Mouse (Mus musculus): Measurements from ENCODE around the gene Tef.
A peak's percentile ranks its signal among the peaks of the same experiment; 100 is the strongest.

The Tef gene

GRCm38 (mm10) chr15:81800391-81800790, 1.8 kb upstream of the Tef start:
- no peak for DNase-seq

- DNase-seq, result peak; percentile 84
Measured at GRCm38 (mm10) chr15:81802941-81803351, 725 bp downstream of the Tef start.

GRCm38 (mm10) chr15:81803425-81803951, 1.3 kb downstream of the Tef start:
- DNase-seq, result no peak

DNA sequence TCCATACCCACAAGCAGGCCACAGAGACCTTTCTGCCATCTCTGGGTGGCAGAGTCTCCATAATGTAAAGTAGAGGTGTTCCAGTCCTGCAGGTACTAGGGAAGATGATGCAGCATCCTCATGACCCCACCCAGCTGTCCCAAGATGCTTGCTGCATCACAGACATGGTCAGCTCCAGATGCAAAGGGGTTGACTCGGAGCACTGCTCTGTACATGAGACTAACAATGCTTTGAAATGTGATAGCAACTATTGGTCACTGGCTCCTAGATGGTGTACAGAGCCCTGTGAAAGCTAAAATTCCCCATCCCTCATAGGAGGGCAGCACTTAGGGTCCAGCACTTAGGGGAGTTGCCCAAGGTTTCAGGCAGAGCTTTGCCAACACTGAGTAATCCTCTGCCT, 2.0 kb downstream of the Tef start:
- no peak for DNase-seq

DNA sequence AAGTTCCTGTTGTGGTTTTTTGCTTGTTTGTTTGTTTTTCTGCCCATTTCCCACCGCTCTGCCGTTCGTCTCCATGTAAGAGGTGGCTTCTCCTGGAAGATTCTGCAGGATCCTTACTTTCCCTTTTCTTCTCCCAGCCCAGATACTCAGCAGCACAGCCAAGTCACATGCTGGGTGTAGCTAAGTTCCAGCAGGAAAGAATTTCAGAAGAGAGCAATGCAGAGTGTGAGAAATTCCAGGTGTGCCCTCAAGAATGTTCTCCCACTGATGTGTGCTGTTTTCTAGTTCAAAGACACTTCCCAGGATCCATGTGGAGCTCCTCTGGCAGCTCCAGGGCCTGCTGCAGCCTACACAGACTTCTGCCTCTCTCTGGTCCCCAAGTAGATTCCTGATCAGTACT, 2.7 kb downstream of the Tef start:
- DNase-seq, result no peak

DNA sequence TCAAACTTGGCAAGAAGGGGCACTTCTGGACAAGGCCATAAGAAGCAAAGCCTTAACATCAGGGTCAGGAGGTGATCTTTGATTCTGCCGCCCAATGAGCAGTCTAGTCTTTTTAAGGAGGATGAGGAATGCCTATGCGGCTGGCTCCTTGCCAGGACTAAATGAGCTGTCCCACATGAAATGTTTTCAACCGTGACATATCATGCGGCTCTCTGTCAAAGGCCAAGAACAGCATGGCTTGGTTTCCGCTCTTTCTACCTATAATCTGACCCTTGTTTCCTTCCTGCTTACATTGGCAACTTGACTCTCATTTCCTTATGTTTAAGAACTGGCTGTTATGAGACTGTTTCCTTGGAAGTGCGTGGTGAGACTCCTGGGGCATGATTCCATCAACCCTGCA, 3.4 kb downstream of the Tef start:
- DNase-seq, result peak in 1 of 2 experiments; percentile 44

- no peak for DNase-seq
Measured at GRCm38 (mm10) chr15:81806621-81807404, 4.6 kb downstream of the Tef start.

- DNase-seq, result no peak
Measured at GRCm38 (mm10) chr15:81808799-81809198, 6.6 kb downstream of the Tef start.

- no peak for DNase-seq
Measured at GRCm38 (mm10) chr15:81809550-81809949, 7.3 kb downstream of the Tef start.

- DNase-seq, result peak; percentile 81 to 85
Measured at GRCm38 (mm10) chr15:81810150-81810549, 7.9 kb downstream of the Tef start.

DNA sequence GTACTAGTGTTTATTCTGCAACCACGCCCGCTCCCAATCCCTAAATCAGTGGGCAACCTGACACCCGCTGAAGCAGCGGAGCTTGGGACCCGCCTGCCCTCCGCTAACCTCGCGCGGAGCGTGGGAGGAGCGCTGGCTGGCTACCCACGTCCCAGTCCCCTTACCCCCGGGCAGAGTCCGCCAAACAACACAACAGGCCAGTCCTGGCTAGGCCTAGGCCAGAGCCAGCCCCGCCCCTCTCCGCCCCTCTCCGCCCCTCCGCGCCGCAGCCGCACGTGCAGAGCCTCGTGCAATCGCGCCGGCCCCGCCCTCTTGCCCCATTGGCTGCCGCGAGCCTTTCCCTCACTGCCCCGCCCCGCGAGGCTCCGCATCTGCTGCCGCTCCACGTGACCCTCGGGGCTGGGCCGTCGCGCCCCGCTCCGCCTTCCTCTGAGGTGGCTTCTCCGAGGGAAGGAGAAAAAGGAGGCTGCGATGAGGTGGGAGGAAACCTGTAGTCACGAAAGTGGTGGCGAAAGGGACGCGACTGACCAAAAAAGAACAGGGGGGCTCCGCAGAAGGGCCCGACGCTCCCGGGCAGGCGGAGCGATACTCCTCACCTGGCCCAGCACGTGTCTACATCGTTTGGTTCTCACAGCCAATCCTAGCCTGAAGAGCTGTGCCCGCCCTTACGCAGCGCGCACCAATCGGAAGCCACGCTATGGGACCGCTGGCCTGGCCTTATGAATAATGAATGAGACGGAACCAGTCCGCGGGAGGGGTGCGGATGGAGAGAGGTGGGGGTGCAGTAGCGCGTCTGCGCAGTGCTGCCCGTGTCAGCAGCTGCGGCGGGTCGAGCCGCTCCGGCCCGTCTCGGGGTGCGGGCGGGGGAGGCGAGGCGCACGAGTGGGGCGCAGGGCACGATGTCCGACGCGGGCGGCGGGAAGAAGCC, 8.7 kb downstream of the Tef start:
- peak; percentile 96 to 99 for DNase-seq

- DNase-seq, result no peak
Measured at GRCm38 (mm10) chr15:81811599-81811996, 9.4 kb downstream of the Tef start.

DNA sequence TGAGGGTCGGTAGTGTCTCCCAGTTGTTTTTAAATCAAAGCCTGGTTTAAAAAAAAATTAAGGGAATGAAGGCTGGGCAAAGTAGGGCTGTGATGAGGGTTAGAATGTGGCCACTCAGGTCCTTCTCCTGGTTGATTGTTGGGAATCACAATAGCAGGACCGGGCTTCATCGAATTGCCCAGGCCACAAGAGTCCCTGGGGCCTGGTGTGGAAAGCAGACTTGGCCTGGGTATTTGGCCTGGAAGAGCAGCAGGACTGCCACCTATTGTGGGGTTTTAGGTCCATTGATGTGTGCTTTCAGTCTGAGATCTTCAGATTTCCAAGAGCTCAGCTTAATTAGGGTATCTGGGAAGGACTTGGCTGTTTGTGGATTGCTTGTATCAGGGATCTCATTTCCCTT, 10.1 kb downstream of the Tef start:
- no peak for DNase-seq

GRCm38 (mm10) chr15:81812696-81813631, 10.7 kb downstream of the Tef start:
- DNase-seq, result no peak

- DNase-seq, result no peak
Measured at GRCm38 (mm10) chr15:81813986-81814705, 11.9 kb downstream of the Tef start.

- DNase-seq, result peak; percentile 47 to 60
Measured at GRCm38 (mm10) chr15:81814716-81815370, 12.6 kb downstream of the Tef start.

GRCm38 (mm10) chr15:81818404-81818803, 16.2 kb downstream of the Tef start:
- no peak for DNase-seq

DNA sequence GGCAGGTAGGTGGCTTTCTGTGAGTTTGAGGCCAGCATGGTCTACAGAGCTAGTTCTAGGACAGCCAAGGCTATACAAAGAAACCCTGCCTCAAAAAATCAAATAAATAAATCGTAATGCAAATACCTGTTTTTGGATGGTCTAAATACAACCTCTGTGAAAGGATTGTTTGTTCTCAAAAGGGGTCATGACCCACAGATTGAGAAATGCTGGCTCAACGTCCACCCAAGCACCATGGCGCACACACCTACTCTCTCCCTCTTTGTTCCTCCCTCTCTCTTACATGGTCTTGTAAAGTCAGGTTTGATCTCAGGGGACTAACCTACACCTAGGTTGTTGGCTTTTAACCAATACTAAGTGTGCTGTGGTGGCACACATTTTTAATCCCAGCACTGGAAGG, 20.4 kb downstream of the Tef start:
- no peak for DNase-seq

GRCm38 (mm10) chr15:81824832-81825231, 22.6 kb downstream of the Tef start:
- DNase-seq, result no peak

GRCm38 (mm10) chr15:81828426-81829207, 26.4 kb downstream of the Tef start:
- DNase-seq, result no peak
